ENCODE assay signal across 10 mouse cellular contexts in the genomic region with DNA sequence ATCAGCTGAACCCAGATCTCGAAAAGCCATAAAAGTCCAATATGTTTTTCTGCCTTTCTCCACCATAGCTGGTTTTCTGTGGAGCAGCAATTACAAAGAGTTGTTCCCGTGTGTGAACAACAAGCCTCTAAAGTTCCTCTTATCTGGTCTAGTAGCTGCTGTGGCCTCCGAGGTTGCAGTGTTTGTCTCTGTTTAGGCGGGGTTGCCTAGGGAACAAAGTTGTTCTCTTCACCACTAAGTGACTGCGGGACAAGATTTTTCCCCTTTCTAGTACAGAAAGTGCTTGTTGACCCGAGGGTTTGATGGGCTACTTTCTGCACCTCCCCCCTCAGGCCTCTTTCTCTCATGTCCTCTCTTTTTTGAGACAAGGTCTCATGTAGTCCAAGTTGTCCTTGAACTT.
A peak's percentile ranks its signal among the peaks of the same experiment; 100 is the strongest.
DNase-seq lines count a peak whose midpoint lies in the region; ATAC-seq and TF ChIP-seq lines count a peak whose summit lies in the region.
"Had no signal": no experiment of that assay in that cellular context is flagged by ENCODE, and none has a peak within 500 bp of the region (broad histone marks: within the 10 kb centered on the region; RNA-seq: fewer than 3 reads in every experiment).

No protein-coding gene starts in this region.

- H3K27ac ChIP-seq in kidney, postnatal 0 days: no peak overlapping the region
- H3K27ac ChIP-seq in intestine, embryonic 15.5 days: no peak overlapping the region

- H3K4me1 ChIP-seq in kidney, postnatal 0 days (replicated peaks; ENCODE audit: insufficient read depth, low read length): no peaks in the 10 kb centered on the region
- 0 out of 2 replicates have a peak, but pooled peaks cover 2% of the 10 kb centered on the region for H3K4me1 ChIP-seq in intestine, embryonic 15.5 days (replicated peaks)

- no peak overlapping the region for H3K9ac ChIP-seq in kidney, postnatal 0 days (ENCODE audit: low read depth, low read length)
- H3K9ac ChIP-seq in intestine, embryonic 15.5 days: no peak overlapping the region

- no peak for ATAC-seq in kidney, postnatal 0 days (replicated peaks; ENCODE audit: low FRiP score, low read depth)
- peak; percentile 82 for ATAC-seq in common myeloid progenitor, adult 5-6 weeks (replicated peaks; ENCODE audit: low read depth, poor library complexity, severe bottlenecking)
- peak; percentile 61 for ATAC-seq in intestine, embryonic 15.5 days
- peak; percentile 69 for ATAC-seq in neutrophil, adult 5-6 weeks (ENCODE audit: extremely low read depth, insufficient number of reproducible peaks, low FRiP score, poor library complexity, severe bottlenecking)
- ATAC-seq: Patski had no signal

- no peaks in the 10 kb centered on the region for H3K27me3 ChIP-seq in kidney, postnatal 0 days (ENCODE audit: insufficient read depth, low read length)
- H3K27me3 ChIP-seq in intestine, embryonic 15.5 days (replicated peaks): no peaks in the 10 kb centered on the region; the same call in 1 of the 2 replicates
- H3K27me3 ChIP-seq: Patski had no signal

- H3K4me3 ChIP-seq in kidney, postnatal 0 days (replicated peaks; ENCODE audit: low read depth, low read length): no peak overlapping the region
- no peak overlapping the region for H3K4me3 ChIP-seq in intestine, embryonic 15.5 days (replicated peaks)
- H3K4me3 ChIP-seq: megakaryocyte, embryonic 14.5 days had no signal

- 44% methylated on average over 6 of the region's 6 CpGs for WGBS in kidney, postnatal 0 days
- whole genome bisulfite sequencing in intestine, embryonic 15.5 days: 32% methylated on average over 6 of the region's 6 CpGs

- DNase-seq in kidney, postnatal 0 days (ENCODE audit: low spot score): peak; percentile 34
- DNase-seq in kidney, adult 18-20 months: no peak
- DNase-seq in layer of hippocampus, postnatal 25 days (ENCODE audit: extremely low spot score in 1 of 2, low spot score in 1 of 2): no peak
- DNase-seq in layer of hippocampus, adult 9-10 months (ENCODE audit: low spot score): no peak
- no peak for DNase-seq in gastrocnemius, postnatal 36 days

- no peaks in the 10 kb centered on the region for H3K36me3 ChIP-seq in kidney, postnatal 0 days (ENCODE audit: insufficient read depth, low read length)
- no peaks in the 10 kb centered on the region for H3K36me3 ChIP-seq in intestine, embryonic 15.5 days

- no peak overlapping the region for H3K4me2 ChIP-seq in kidney, postnatal 0 days (ENCODE audit: low read length)
- no peak overlapping the region for H3K4me2 ChIP-seq in intestine, embryonic 15.5 days (replicated peaks)

- no peaks in the 10 kb centered on the region for H3K9me3 ChIP-seq in kidney, postnatal 0 days (replicated peaks; ENCODE audit: low read length)
- H3K9me3 ChIP-seq in intestine, embryonic 15.5 days: no peaks in the 10 kb centered on the region
- H3K9me3 ChIP-seq: megakaryocyte, embryonic 14.5 days had no signal

- no peak for TF ChIP-seq CTCF in kidney, postnatal 0 days (IDR thresholded peaks at IDR 0.05; ENCODE audit: low read depth)

- intact Hi-C loops in gastrocnemius, postnatal 36 days (cut with DNase I): no loop called here
